Mouse (Mus musculus) E14TG2a.4 (cell line): ENCODE measurements around the gene Doc2g.

Source experiments
- CTCF ChIP-seq: conservative IDR thresholded peaks from 2 replicates; pipeline ENCODE4 v1.5.1; 2014; ENCODE audit warnings: low read length
- POU5F1 ChIP-seq: IDR thresholded peaks from 2 replicates; pipeline ENCODE4 v1.6.1; 2014; ENCODE audit warnings: low read length, borderline replicate concordance

GRCm38 (mm10) chr19:3990804-3991203, 12.3 kb upstream of the Doc2g start:
- no peak for TF ChIP-seq CTCF
- no peak for TF ChIP-seq POU5F1
